In the genomic region with DNA sequence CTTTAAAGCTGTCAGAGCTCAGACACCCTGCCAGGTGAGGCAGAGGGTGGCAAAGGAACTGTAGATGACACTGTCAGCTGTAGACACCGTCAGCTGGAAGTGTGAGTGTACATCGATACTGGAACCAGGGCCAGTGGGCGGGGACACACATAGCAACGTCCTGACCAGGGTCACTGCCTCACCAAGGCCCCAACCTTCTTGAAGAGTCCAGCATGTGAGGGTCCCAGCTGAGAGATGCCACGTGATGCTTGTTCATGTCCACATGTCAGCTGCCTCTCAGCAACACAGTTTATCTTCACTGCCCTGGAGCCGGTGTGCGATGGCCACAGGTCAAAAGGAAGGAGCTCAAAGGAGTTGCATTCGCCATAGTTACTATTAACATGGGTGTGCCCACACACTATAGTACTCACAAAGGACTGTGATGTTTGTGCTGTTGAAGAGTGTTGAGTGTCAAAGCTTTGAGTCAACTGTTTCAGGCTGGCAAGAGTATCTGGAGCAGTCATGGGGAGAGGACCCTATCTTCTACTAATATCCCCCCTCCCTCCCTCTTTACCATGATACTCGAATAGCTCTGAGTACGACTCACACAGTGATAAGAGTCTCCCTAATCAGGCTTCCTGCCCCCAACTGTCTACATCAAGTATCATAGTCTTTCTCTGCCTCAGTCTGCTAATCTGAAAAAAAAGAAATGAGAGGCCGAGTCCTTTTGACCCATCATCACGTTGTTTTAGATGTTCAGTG, we compare ENCODE assay signal across 16 mouse cellular contexts.
DNase-seq lines count a peak whose midpoint lies in the region; ATAC-seq and TF ChIP-seq lines count a peak whose summit lies in the region.
"Had no signal": no experiment of that assay in that cellular context is flagged by ENCODE, and none has a peak within 500 bp of the region (broad histone marks: within the 10 kb centered on the region; RNA-seq: fewer than 3 reads in every experiment).

No protein-coding gene starts in this region.

- TF ChIP-seq EP300 in heart, adult 2 months (IDR thresholded peaks at IDR 0.05; ENCODE audit: insufficient read depth, low read depth, low read length), result no peak

- no peaks in the 10 kb centered on the region for H3K79me2 ChIP-seq in heart, adult 2 months (replicated peaks; ENCODE audit: control insufficient read depth, insufficient read depth, low read length)

- no peak for DNase-seq in heart, adult 2 months
- no peak for DNase-seq in layer of hippocampus, adult 2 months (ENCODE audit: low spot score in 2 of 2)
- no peak for DNase-seq in layer of hippocampus, postnatal 14 days (ENCODE audit: low spot score in 2 of 2)
- peak; percentile 54 for DNase-seq in lung, postnatal 10 days
- DNase-seq in adrenal gland, postnatal 36 days, result no peak
- DNase-seq: cerebellum, adult 9-11 months; forebrain, postnatal 0 days; kidney, adult 11 months; spleen, adult 18-20 months had no signal

- H3K27me3 ChIP-seq in heart, embryonic 15.5 days, result no peaks in the 10 kb centered on the region
- no peaks in the 10 kb centered on the region for H3K27me3 ChIP-seq in heart, adult 2 months (ENCODE audit: control insufficient read depth, insufficient read depth, low read length)
- H3K27me3 ChIP-seq: limb, embryonic 13.5 days; midbrain, embryonic 12.5 days; neural tube, embryonic 13.5 days had no signal

- WGBS in heart, embryonic 15.5 days, result 31% methylated on average over 12 of the region's 12 CpGs
- WGBS in heart, adult 2 months, result 55% methylated on average over 12 of the region's 12 CpGs

- H3K27ac ChIP-seq in heart, embryonic 15.5 days, result peak overlapping the region; percentile 60
- no peak overlapping the region for H3K27ac ChIP-seq in heart, adult 2 months
- peak overlapping the region; percentile 20; the same call in 1 of the 2 replicates for H3K27ac ChIP-seq in layer of hippocampus, adult 2 months
- H3K27ac ChIP-seq: gastrocnemius, adult 2 months; hindbrain, postnatal 0 days; limb, embryonic 13.5 days; midbrain, embryonic 12.5 days; neural tube, embryonic 13.5 days had no signal

- peaks cover 4% of the 10 kb centered on the region; the same call in 1 of the 2 replicates for H3K36me3 ChIP-seq in heart, embryonic 15.5 days
- H3K36me3 ChIP-seq in heart, adult 2 months (ENCODE audit: control insufficient read depth, insufficient read depth, low read length), result no peaks in the 10 kb centered on the region
- H3K36me3 ChIP-seq: midbrain, embryonic 12.5 days; neural tube, embryonic 13.5 days had no signal

- H3K4me1 ChIP-seq in heart, embryonic 15.5 days (replicated peaks), result peaks cover 25% of the 10 kb centered on the region
- H3K4me1 ChIP-seq in heart, adult 2 months (ENCODE audit: control insufficient read depth, insufficient read depth, low read length), result peaks cover 9% of the 10 kb centered on the region
- H3K4me1 ChIP-seq: limb, embryonic 13.5 days; midbrain, embryonic 12.5 days; neural tube, embryonic 13.5 days had no signal

- no peak for TF ChIP-seq CTCF in heart, adult 2 months (IDR thresholded peaks at IDR 0.05)
- no peak for TF ChIP-seq CTCF in layer of hippocampus, adult 2 months (conservative IDR thresholded peaks at IDR 0.05)

- no peak overlapping the region for H3K4me2 ChIP-seq in heart, embryonic 15.5 days
- H3K4me2 ChIP-seq: limb, embryonic 13.5 days; midbrain, embryonic 12.5 days; neural tube, embryonic 13.5 days had no signal

- no peak overlapping the region for H3K4me3 ChIP-seq in heart, embryonic 15.5 days
- no peak overlapping the region for H3K4me3 ChIP-seq in heart, adult 2 months
- no peak overlapping the region for H3K4me3 ChIP-seq in layer of hippocampus, adult 2 months
- H3K4me3 ChIP-seq: gastrocnemius, adult 2 months; limb, embryonic 13.5 days; midbrain, embryonic 12.5 days; neural tube, embryonic 13.5 days had no signal

- H3K9me3 ChIP-seq in heart, embryonic 15.5 days (replicated peaks), result no peaks in the 10 kb centered on the region; the same call in none of the 2 replicates
- H3K9me3 ChIP-seq: midbrain, embryonic 12.5 days had no signal

- peak; percentile 72 for ATAC-seq in heart, embryonic 15.5 days (replicated peaks; ENCODE audit: insufficient number of reproducible peaks, insufficient read depth, low FRiP score, low read depth)
- ATAC-seq in megakaryocyte-erythroid progenitor cell, adult 5-6 weeks (replicated peaks; ENCODE audit: low FRiP score, low TSS enrichment, poor library complexity, severe bottlenecking), result peak; percentile 50
- ATAC-seq: hindbrain, postnatal 0 days had no signal

- no peak for TF ChIP-seq POLR2A in heart, adult 2 months (IDR thresholded peaks at IDR 0.05; ENCODE audit: insufficient read depth, low read depth, low read length)

- no peak overlapping the region for H3K9ac ChIP-seq in heart, embryonic 15.5 days
- H3K9ac ChIP-seq in heart, adult 2 months (ENCODE audit: low read depth, low read length), result no peak overlapping the region
- H3K9ac ChIP-seq: forebrain, postnatal 0 days; limb, embryonic 13.5 days; midbrain, embryonic 12.5 days; neural tube, embryonic 13.5 days had no signal

- intact Hi-C loops in heart, adult 2 months (cut with DNase I), result loop anchor here (5.0 kb wide), 1 partner anchor 45 kb away; no protein-coding TSS in a partner anchor
